Mouse (Mus musculus) brain, embryonic 14.5 days (tissue): ENCODE results near the gene Olfr1294. TPM values are rescaled to one million over a fixed set of nuclear protein-coding genes. Genes with fewer than 3 reads are reported as not detected.

ENCODE experiments used
- DNase-seq: peaks from one replicate; pipeline ENCODE4 v3.0.0-alpha.2; 2011; ENCODE audit warnings: low read depth
- CTCF ChIP-seq: fragments of 200-500 bp; IDR thresholded peaks from 2 replicates; pipeline ENCODE4 v1.5.1; 2012; ENCODE audit warnings: inconsistent platforms, mild to moderate bottlenecking, moderate library complexity, borderline replicate concordance; ENCODE audit not compliant: insufficient read depth, insufficient read length; ENCODE audit errors: extremely low read depth
- POLR2A ChIP-seq: fragments of 200-500 bp; IDR thresholded peaks from 2 replicates; pipeline ENCODE4 v1.6.1; 2012; ENCODE audit warnings: mild to moderate bottlenecking, inconsistent platforms, borderline replicate concordance; ENCODE audit not compliant: poor library complexity, insufficient read depth, insufficient read length, severe bottlenecking; ENCODE audit errors: extremely low read depth
- polyA plus RNA-seq: library from polyadenylated mRNA; depleted of rRNA; stranded (reverse); fragments of >200 nt; gene quantifications from 2 replicates; pipeline ENCODE4 v1.2.3, GENCODE M21; 2012; rRNA removed

Gene Olfr1294
- not detected in 2 replicates for polyA plus RNA-seq

- no peak for TF ChIP-seq POLR2A
- no peak for TF ChIP-seq CTCF
- no peak for DNase-seq
Observed at GRCm38 (mm10) chr2:111540191-111540590, at the start of gene Olfr1294. Gene Olfr1294, minus strand, starts transcription at chr2:111540291.

GRCm38 (mm10) chr2:111569581-111569980, 29.5 kb upstream of the Olfr1294 start, which contains the start of gene Olfr1295:
Gene Olfr1295, minus strand, starts transcription at chr2:111569681.
- no peak for DNase-seq
- TF ChIP-seq POLR2A = no peak
- TF ChIP-seq CTCF = no peak

GRCm38 (mm10) chr2:111524903-111525302, 15.2 kb downstream of the Olfr1294 start, which contains the start of gene Olfr1293-ps:
Gene Olfr1293-ps, plus strand, starts transcription at chr2:111525203.
- DNase-seq = no peak
- no peak for TF ChIP-seq CTCF
- TF ChIP-seq POLR2A = no peak

- TF ChIP-seq CTCF (no peak), POLR2A (no peak)
- no peak for DNase-seq
Observed at GRCm38 (mm10) chr2:111517451-111517850, 22.6 kb downstream of the Olfr1294 start.

GRCm38 (mm10) chr2:111496880-111497279, 43.2 kb downstream of the Olfr1294 start, which contains the start of gene Olfr1291-ps1:
Gene Olfr1291-ps1, plus strand, starts transcription at chr2:111497180.
- TF ChIP-seq CTCF (no peak), POLR2A (no peak)
- no peak for DNase-seq

GRCm38 (mm10) chr2:111493729-111494128, 46.4 kb downstream of the Olfr1294 start, which contains the start of gene Olfr1290:
Gene Olfr1290, minus strand, starts transcription at chr2:111493829.
- no peak for DNase-seq

More at GRCm38 (mm10) chr2:111493729-111494128, 46.4 kb downstream of the Olfr1294 start, which contains the start of gene Olfr1290:
- TF ChIP-seq POLR2A = no peak
- TF ChIP-seq CTCF = no peak

Other genes with a start within 250 kb of the Olfr1294 start
- gene Olfr1279, start 239.7 kb downstream of the Olfr1294 start, polyA plus RNA-seq = not detected in 2 replicates
- not detected in 2 replicates for gene Olfr1280, start 226.3 kb downstream of the Olfr1294 start, polyA plus RNA-seq
- not detected in 2 replicates for gene Olfr1281, start 213.8 kb downstream of the Olfr1294 start, polyA plus RNA-seq
- not detected in 2 replicates for gene Olfr1282, start 204.2 kb downstream of the Olfr1294 start, polyA plus RNA-seq
- not detected in 2 replicates for gene Olfr1283, start 173.5 kb downstream of the Olfr1294 start, polyA plus RNA-seq
- gene Olfr1284, start 164.8 kb downstream of the Olfr1294 start, polyA plus RNA-seq = not detected in 2 replicates
- not detected in 2 replicates for gene Olfr1286, start 117.2 kb downstream of the Olfr1294 start, polyA plus RNA-seq
- not detected in 2 replicates for gene Olfr1287, start 91.1 kb downstream of the Olfr1294 start, polyA plus RNA-seq
- gene Olfr1288, start 66.2 kb downstream of the Olfr1294 start, polyA plus RNA-seq = not detected in 2 replicates
- gene Olfr1289, start 59.5 kb downstream of the Olfr1294 start, polyA plus RNA-seq = not detected in 2 replicates
- not detected in 2 replicates for gene Olfr1290, start 46.5 kb downstream of the Olfr1294 start, polyA plus RNA-seq
- not detected in 2 replicates for gene Olfr1291-ps1, start 43.1 kb downstream of the Olfr1294 start, polyA plus RNA-seq
- gene Olfr1293-ps, start 15.1 kb downstream of the Olfr1294 start, polyA plus RNA-seq = not detected in 2 replicates
- gene Olfr1295, start 29.4 kb upstream of the Olfr1294 start, polyA plus RNA-seq = not detected in 2 replicates
- gene Olfr1297, start 86.2 kb upstream of the Olfr1294 start, polyA plus RNA-seq = not detected in 2 replicates
- not detected in 2 replicates for gene Olfr1298, start 108.9 kb upstream of the Olfr1294 start, polyA plus RNA-seq
- not detected in 2 replicates for gene Olfr1299, start 121.1 kb upstream of the Olfr1294 start, polyA plus RNA-seq
- not detected in 2 replicates for gene Olfr1301, start 210.7 kb upstream of the Olfr1294 start, polyA plus RNA-seq
- gene Olfr1302, start 237.1 kb upstream of the Olfr1294 start, polyA plus RNA-seq = not detected in 2 replicates